ENCODE assay signal across 1 mouse cellular context in the genomic region with DNA sequence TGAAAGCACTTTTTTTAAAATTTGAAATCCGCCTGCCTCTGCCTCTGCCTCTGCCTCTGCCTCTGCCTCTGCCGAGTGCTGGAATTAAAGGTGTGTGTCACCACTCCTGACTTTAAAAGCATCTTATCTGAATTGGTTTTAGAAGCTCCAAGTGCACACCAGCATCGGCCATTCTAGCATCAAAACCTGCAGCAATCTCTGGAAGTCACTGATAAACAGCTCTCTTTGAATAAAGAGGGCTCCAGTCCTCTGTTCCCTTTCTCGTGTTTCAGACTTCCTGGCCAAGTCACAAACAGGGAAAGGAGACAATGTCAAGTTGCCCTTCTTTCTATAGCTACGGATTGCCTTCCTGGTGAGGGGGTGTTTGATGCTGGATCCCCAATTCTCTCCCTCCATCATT.
TF ChIP-seq lines count a peak whose summit lies in the region.

No protein-coding gene starts in this region.

TF ChIP-seq in MEL, 35 proteins besides CTCF, POLR2A, EP300 and RAD21 (continued from another document):
- no peak for TF ChIP-seq HCFC1 (IDR thresholded peaks at IDR 0.05; ENCODE audit: low read depth, low read length)
- no peak for TF ChIP-seq ELF1 (IDR thresholded peaks at IDR 0.05; ENCODE audit: low read depth, low read length)
- TF ChIP-seq NELFE (IDR thresholded peaks at IDR 0.05; ENCODE audit: low read depth, low read length), result no peak
- peak; percentile 18; the same call in 1 of the 2 replicates for TF ChIP-seq RCOR1 (IDR thresholded peaks at IDR 0.05; ENCODE audit: low read depth, low read length)
- TF ChIP-seq CHD1 (IDR thresholded peaks at IDR 0.05; ENCODE audit: low read depth, low read length), result no peak
- TF ChIP-seq UBTF (IDR thresholded peaks at IDR 0.05; ENCODE audit: borderline replicate concordance, insufficient read depth, low read depth, low read length), result no peak
- TF ChIP-seq POLR2AphosphoS2 (IDR thresholded peaks at IDR 0.05; ENCODE audit: low read length), result no peak
- TF ChIP-seq NRF1 (IDR thresholded peaks at IDR 0.05; ENCODE audit: insufficient read depth, low read depth, low read length, poor library complexity, severe bottlenecking), result no peak
- TF ChIP-seq ZKSCAN1 (IDR thresholded peaks at IDR 0.05; ENCODE audit: low read depth, low read length), result no peak
- TF ChIP-seq ZMIZ1 (IDR thresholded peaks at IDR 0.05; ENCODE audit: low read depth, low read length), result no peak
- no peak for TF ChIP-seq USF1 (IDR thresholded peaks at IDR 0.05; ENCODE audit: low read depth, low read length)
- TF ChIP-seq MEF2A (IDR thresholded peaks at IDR 0.05; ENCODE audit: extremely low read depth, insufficient replicate concordance, low read depth, low read length, poor library complexity, severe bottlenecking), result no peak
- peak; percentile 54 for TF ChIP-seq TAL1 (IDR thresholded peaks at IDR 0.05; ENCODE audit: low read length)
- no peak for TF ChIP-seq MAZ (IDR thresholded peaks at IDR 0.05; ENCODE audit: low read depth, low read length)
- peak; percentile 28; the same call in 1 of the 2 replicates for TF ChIP-seq SIN3A (IDR thresholded peaks at IDR 0.05; ENCODE audit: low read length)
- no peak for TF ChIP-seq CHD2 (IDR thresholded peaks at IDR 0.05; ENCODE audit: low read length)
- TF ChIP-seq TCF12 (IDR thresholded peaks at IDR 0.05; ENCODE audit: low read depth, low read length), result peak; percentile 75
- no peak for TF ChIP-seq MAFK (IDR thresholded peaks at IDR 0.05; ENCODE audit: borderline replicate concordance, low read depth, low read length)
- no peak for TF ChIP-seq TBP (IDR thresholded peaks at IDR 0.05; ENCODE audit: low read depth, low read length)
